Mouse (Mus musculus): ENCODE data around the gene Igsf9b. TPM values are rescaled to one million over a fixed set of nuclear protein-coding genes. Genes with fewer than 3 reads are reported as not detected.

Igsf9b gene
- polyA plus RNA-seq, 1 experiment from 2014 or later, result 2.8 TPM

DNA sequence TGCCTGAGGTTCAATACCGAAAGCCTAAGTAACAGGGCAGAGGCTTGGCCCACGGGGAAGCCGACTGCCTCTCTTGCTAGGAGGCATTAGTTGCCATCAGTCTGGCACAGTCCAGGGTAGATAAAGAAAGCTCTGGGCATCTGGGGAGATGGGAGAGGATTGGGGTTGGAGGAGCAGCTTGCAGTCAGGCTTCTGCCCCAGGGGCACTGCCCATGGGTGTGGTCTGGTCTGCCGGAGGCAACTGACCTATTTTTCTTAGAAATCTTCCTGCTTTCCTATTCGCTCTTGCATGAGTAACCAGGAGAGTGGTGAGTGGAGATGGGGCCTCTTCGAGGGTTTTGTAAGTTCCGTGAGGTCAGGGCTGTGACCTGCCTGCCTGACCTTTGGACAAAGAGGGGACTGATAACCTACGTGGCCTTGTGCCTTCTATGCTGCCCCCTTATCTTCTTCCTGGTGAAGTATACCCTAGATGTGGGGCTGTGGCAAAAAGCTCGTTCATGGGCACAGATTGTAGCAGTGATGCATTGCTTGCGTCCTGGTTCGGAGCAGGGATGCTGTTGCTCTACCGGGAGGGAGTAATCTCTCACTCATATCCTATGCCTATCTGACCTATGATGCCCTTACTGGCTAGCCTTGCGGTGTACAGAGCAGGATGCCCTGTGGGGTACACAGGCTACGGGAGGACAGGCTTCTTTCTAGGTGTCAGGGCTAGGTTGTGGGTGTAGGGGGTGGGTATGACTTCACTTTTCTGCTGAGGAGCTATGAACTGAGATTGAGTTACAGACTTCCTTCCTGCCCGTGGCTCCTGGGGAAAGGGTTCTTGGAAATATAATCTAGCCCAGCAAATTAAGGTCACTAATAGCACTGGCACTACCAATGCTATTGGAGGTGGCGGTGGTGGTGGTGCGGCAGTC lies 4.8 kb downstream of the Igsf9b start:
- Histone ChIP-seq H3K4me1 (ENCODE audit: insufficient read depth, low read length) (peaks cover 15% of the 10 kb centered on the region; the same call in 1 of the 2 replicates), H3K4me3 (ENCODE audit: low read length) (no peak overlapping the region), H3K36me3 (ENCODE audit: insufficient read depth, low read length) (no peaks in the 10 kb centered on the region), H3K4me2 (replicated peaks; ENCODE audit: low read depth, low read length) (no peak overlapping the region), H3K9ac (replicated peaks; ENCODE audit: low read length) (no peak overlapping the region), H3K9me3 (ENCODE audit: low read length) (no peaks in the 10 kb centered on the region), H3K27me3 (ENCODE audit: insufficient read depth, low read length) (peaks cover 25% of the 10 kb centered on the region), H3K27ac (ENCODE audit: low read length) (no peak overlapping the region)
- 57% methylated on average over 17 of the region's 17 CpGs for WGBS
- ATAC-seq (ENCODE audit: low FRiP score, low TSS enrichment), result no peak

DNA sequence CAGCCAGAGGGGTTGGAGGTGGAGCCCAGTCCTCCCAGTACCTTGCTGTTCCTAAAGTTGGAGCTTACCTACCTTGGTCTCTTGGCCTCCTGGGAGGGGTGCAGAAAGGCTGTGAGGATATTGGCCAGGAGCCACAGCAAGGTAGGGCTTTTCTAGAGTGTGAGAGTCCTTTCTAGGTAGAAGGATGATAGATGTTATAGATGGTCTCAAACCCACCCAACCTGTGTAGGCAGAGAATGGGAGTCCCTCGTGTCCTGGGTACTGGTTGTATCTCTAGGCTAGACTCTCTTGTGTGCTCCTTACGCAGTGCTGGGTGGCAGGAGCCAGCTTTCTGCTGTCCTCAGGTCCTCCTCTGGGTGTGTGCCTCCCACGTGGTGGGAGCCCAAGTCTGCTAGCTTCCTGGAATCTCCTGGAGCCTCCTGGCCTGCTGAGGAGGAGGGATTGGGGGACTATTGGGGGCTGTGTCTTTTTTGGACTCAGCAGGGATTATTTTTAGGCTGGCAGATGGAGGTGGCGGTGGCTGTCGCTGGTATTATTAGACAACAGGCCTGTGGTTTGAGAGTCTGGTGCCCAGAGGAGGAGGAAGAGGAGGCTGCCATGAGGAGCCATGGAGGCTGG lies 5.6 kb downstream of the Igsf9b start:
- no peak overlapping the region for H3K4me2 ChIP-seq (replicated peaks; ENCODE audit: low read depth, low read length)
- H3K4me1 ChIP-seq (ENCODE audit: insufficient read depth, low read length), result peaks cover 13% of the 10 kb centered on the region; the same call in 1 of the 2 replicates
- H3K27me3 ChIP-seq (ENCODE audit: insufficient read depth, low read length), result peaks cover 22% of the 10 kb centered on the region
- no peak overlapping the region for H3K4me3 ChIP-seq (ENCODE audit: low read length)
- no peak for ATAC-seq (ENCODE audit: low FRiP score, low TSS enrichment)
- no peak overlapping the region for H3K27ac ChIP-seq (ENCODE audit: low read length)
- 63% methylated on average over 5 of the region's 5 CpGs for WGBS
- H3K9ac ChIP-seq (replicated peaks; ENCODE audit: low read length), result no peak overlapping the region
- no peaks in the 10 kb centered on the region for H3K36me3 ChIP-seq (ENCODE audit: insufficient read depth, low read length)
- no peaks in the 10 kb centered on the region for H3K9me3 ChIP-seq (ENCODE audit: low read length)

GRCm38 (mm10) chr9:27305502-27305901 lies 6.5 kb downstream of the Igsf9b start:
- Histone ChIP-seq H3K4me1 (ENCODE audit: insufficient read depth, low read length) (peaks cover 4% of the 10 kb centered on the region; the same call in 1 of the 2 replicates), H3K4me3 (ENCODE audit: low read length) (no peak overlapping the region), H3K27ac (ENCODE audit: low read length) (no peak overlapping the region), H3K9me3 (ENCODE audit: low read length) (no peaks in the 10 kb centered on the region), H3K4me2 (replicated peaks; ENCODE audit: low read depth, low read length) (no peak overlapping the region), H3K27me3 (ENCODE audit: insufficient read depth, low read length) (peaks cover 13% of the 10 kb centered on the region), H3K9ac (replicated peaks; ENCODE audit: low read length) (no peak overlapping the region), H3K36me3 (ENCODE audit: insufficient read depth, low read length) (no peaks in the 10 kb centered on the region)
- 69% methylated on average over 3 of the region's 3 CpGs for WGBS
- no peak for ATAC-seq (ENCODE audit: low FRiP score, low TSS enrichment)

GRCm38 (mm10) chr9:27306642-27307041 lies 7.6 kb downstream of the Igsf9b start:
- no peak for ATAC-seq (ENCODE audit: low FRiP score, low TSS enrichment)
- Histone ChIP-seq H3K27me3 (ENCODE audit: insufficient read depth, low read length) (peaks cover 1% of the 10 kb centered on the region; the same call in 1 of the 2 replicates), H3K36me3 (ENCODE audit: insufficient read depth, low read length) (no peaks in the 10 kb centered on the region), H3K4me3 (ENCODE audit: low read length) (no peak overlapping the region), H3K9me3 (ENCODE audit: low read length) (no peaks in the 10 kb centered on the region), H3K4me2 (replicated peaks; ENCODE audit: low read depth, low read length) (no peak overlapping the region), H3K9ac (replicated peaks; ENCODE audit: low read length) (no peak overlapping the region), H3K4me1 (ENCODE audit: insufficient read depth, low read length) (no peaks in the 10 kb centered on the region), H3K27ac (ENCODE audit: low read length) (no peak overlapping the region)
- WGBS, result 28% methylated on average over 4 of the region's 4 CpGs

GRCm38 (mm10) chr9:27307265-27307664 lies 8.3 kb downstream of the Igsf9b start:
- H3K9ac ChIP-seq (replicated peaks; ENCODE audit: low read length), result no peak overlapping the region
- H3K27me3 ChIP-seq (ENCODE audit: insufficient read depth, low read length), result no peaks in the 10 kb centered on the region; the same call in 1 of the 2 replicates
- no peak overlapping the region for H3K4me2 ChIP-seq (replicated peaks; ENCODE audit: low read depth, low read length)
- no peak for ATAC-seq (ENCODE audit: low FRiP score, low TSS enrichment)
- H3K9me3 ChIP-seq (ENCODE audit: low read length), result no peaks in the 10 kb centered on the region
- no peaks in the 10 kb centered on the region for H3K4me1 ChIP-seq (ENCODE audit: insufficient read depth, low read length)
- no peaks in the 10 kb centered on the region for H3K36me3 ChIP-seq (ENCODE audit: insufficient read depth, low read length)
- H3K27ac ChIP-seq (ENCODE audit: low read length), result no peak overlapping the region
- H3K4me3 ChIP-seq (ENCODE audit: low read length), result no peak overlapping the region
- 17% methylated on average over 2 of the region's 3 CpGs for WGBS

GRCm38 (mm10) chr9:27308045-27308444 lies 9.0 kb downstream of the Igsf9b start:
- Histone ChIP-seq H3K9ac (replicated peaks; ENCODE audit: low read length) (no peak overlapping the region), H3K9me3 (ENCODE audit: low read length) (no peaks in the 10 kb centered on the region), H3K4me1 (ENCODE audit: insufficient read depth, low read length) (no peaks in the 10 kb centered on the region), H3K4me3 (ENCODE audit: low read length) (no peak overlapping the region), H3K27me3 (ENCODE audit: insufficient read depth, low read length) (no peaks in the 10 kb centered on the region; the same call in 1 of the 2 replicates), H3K27ac (ENCODE audit: low read length) (no peak overlapping the region), H3K4me2 (replicated peaks; ENCODE audit: low read depth, low read length) (no peak overlapping the region), H3K36me3 (ENCODE audit: insufficient read depth, low read length) (no peaks in the 10 kb centered on the region)
- peak; percentile 46; the same call in 1 of the 2 replicates for ATAC-seq (ENCODE audit: low FRiP score, low TSS enrichment)
- WGBS, result 24% methylated on average over 7 of the region's 7 CpGs

DNA sequence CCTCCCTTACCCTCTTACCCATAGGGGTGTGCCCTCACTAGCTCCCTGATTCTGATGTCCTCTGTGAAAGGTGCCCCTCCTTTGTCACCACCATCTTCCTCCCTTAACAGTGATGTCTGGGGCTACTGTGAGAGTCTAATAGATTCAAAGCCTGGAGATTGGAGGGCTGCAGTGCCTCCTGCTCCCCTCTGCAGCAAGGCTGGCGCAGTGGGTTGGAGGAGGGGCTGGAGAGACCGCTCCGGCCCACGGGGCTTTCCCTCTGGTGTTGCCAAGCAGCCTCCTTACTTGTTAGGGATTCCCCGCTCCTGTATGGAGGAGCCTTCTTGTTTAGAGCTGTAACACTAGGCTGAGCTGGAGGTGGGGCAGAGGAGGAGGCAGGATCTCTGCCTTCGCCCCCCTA lies 9.6 kb downstream of the Igsf9b start:
- H3K27me3 ChIP-seq (ENCODE audit: insufficient read depth, low read length), result no peaks in the 10 kb centered on the region; the same call in 1 of the 2 replicates
- no peaks in the 10 kb centered on the region for H3K9me3 ChIP-seq (ENCODE audit: low read length)
- H3K9ac ChIP-seq (replicated peaks; ENCODE audit: low read length), result no peak overlapping the region
- H3K4me3 ChIP-seq (ENCODE audit: low read length), result no peak overlapping the region
- H3K36me3 ChIP-seq (ENCODE audit: insufficient read depth, low read length), result no peaks in the 10 kb centered on the region
- no peak for ATAC-seq (ENCODE audit: low FRiP score, low TSS enrichment)
- WGBS, result 44% methylated on average over 6 of the region's 6 CpGs
- H3K4me2 ChIP-seq (replicated peaks; ENCODE audit: low read depth, low read length), result no peak overlapping the region
- no peaks in the 10 kb centered on the region for H3K4me1 ChIP-seq (ENCODE audit: insufficient read depth, low read length)
- no peak overlapping the region for H3K27ac ChIP-seq (ENCODE audit: low read length)

- Histone ChIP-seq H3K27me3 (ENCODE audit: insufficient read depth, low read length) (no peaks in the 10 kb centered on the region; the same call in 1 of the 2 replicates), H3K4me3 (ENCODE audit: low read length) (no peak overlapping the region), H3K36me3 (ENCODE audit: insufficient read depth, low read length) (no peaks in the 10 kb centered on the region), H3K4me2 (replicated peaks; ENCODE audit: low read depth, low read length) (no peak overlapping the region), H3K27ac (ENCODE audit: low read length) (no peak overlapping the region), H3K9me3 (ENCODE audit: low read length) (no peaks in the 10 kb centered on the region), H3K4me1 (ENCODE audit: insufficient read depth, low read length) (no peaks in the 10 kb centered on the region), H3K9ac (replicated peaks; ENCODE audit: low read length) (no peak overlapping the region)
- no peak for ATAC-seq (ENCODE audit: low FRiP score, low TSS enrichment)
- WGBS, result 60% methylated on average over 4 of the region's 4 CpGs
Observed at GRCm38 (mm10) chr9:27310005-27310404, 11.0 kb downstream of the Igsf9b start.

- H3K4me1 ChIP-seq (ENCODE audit: insufficient read depth, low read length), result no peaks in the 10 kb centered on the region
- no peak overlapping the region for H3K4me2 ChIP-seq (replicated peaks; ENCODE audit: low read depth, low read length)
- 92% methylated on average over 5 of the region's 5 CpGs for WGBS
- H3K36me3 ChIP-seq (ENCODE audit: insufficient read depth, low read length), result no peaks in the 10 kb centered on the region
- no peak overlapping the region for H3K9ac ChIP-seq (replicated peaks; ENCODE audit: low read length)
- no peak for ATAC-seq (ENCODE audit: low FRiP score, low TSS enrichment)
- H3K4me3 ChIP-seq (ENCODE audit: low read length), result no peak overlapping the region
- H3K9me3 ChIP-seq (ENCODE audit: low read length), result no peaks in the 10 kb centered on the region
- H3K27me3 ChIP-seq (ENCODE audit: insufficient read depth, low read length), result no peaks in the 10 kb centered on the region
- no peak overlapping the region for H3K27ac ChIP-seq (ENCODE audit: low read length)
Observed at GRCm38 (mm10) chr9:27313427-27313826, 14.4 kb downstream of the Igsf9b start.

GRCm38 (mm10) chr9:27321267-27321666 lies 22.3 kb downstream of the Igsf9b start:
- 87% methylated on average over 8 of the region's 8 CpGs for WGBS
- Histone ChIP-seq H3K36me3 (ENCODE audit: insufficient read depth, low read length) (no peaks in the 10 kb centered on the region), H3K9me3 (ENCODE audit: low read length) (no peaks in the 10 kb centered on the region), H3K27ac (ENCODE audit: low read length) (no peak overlapping the region), H3K4me2 (replicated peaks; ENCODE audit: low read depth, low read length) (no peak overlapping the region), H3K27me3 (ENCODE audit: insufficient read depth, low read length) (no peaks in the 10 kb centered on the region), H3K4me1 (ENCODE audit: insufficient read depth, low read length) (no peaks in the 10 kb centered on the region), H3K9ac (replicated peaks; ENCODE audit: low read length) (no peak overlapping the region), H3K4me3 (ENCODE audit: low read length) (no peak overlapping the region)
- ATAC-seq (ENCODE audit: low FRiP score, low TSS enrichment), result no peak

Measured in kidney, embryonic 16.5 days (tissue).